Mouse (Mus musculus): ENCODE data around the gene Rnft2.

- TF ChIP-seq CTCF (IDR thresholded peaks at IDR 0.05; ENCODE audit: low read depth) (no peak), EP300 (IDR thresholded peaks at IDR 0.05; ENCODE audit: low read depth) (no peak)
These were observed 57.8 kb downstream of the Rnft2 start for GRCm38 (mm10) chr5:118186903-118187633.
